21 mouse cellular contexts compared by ENCODE assay signal in the genomic region with DNA sequence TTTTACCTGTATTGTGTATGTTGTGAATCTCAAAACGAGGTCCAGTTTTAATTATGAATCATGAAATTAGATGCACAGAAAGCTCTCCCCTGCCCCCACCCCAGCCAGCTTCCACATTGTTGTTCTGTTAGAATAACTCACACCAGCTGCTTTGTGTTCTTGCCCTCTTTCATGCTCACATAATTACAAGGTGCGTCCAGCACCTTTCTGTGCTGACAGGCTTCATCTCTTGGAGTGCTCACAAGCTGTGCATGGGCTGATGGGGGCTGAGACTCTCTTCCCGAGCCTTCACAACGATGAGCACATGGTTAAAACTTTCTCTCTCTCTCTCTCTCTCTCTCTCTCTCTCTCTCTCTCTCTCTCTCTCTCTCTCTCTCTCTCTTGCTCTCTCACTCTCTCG.
DNase-seq lines count a peak whose midpoint lies in the region; ATAC-seq lines count a peak whose summit lies in the region.
"Had no signal": no experiment of that assay in that cellular context is flagged by ENCODE, and none has a peak within 500 bp of the region (broad histone marks: within the 10 kb centered on the region; RNA-seq: fewer than 3 reads in every experiment).

No protein-coding gene starts in this region.

- no peak overlapping the region for H3K9ac ChIP-seq in midbrain, embryonic 12.5 days (replicated peaks)
- no peak overlapping the region for H3K9ac ChIP-seq in midbrain, embryonic 11.5 days (ENCODE audit: low read length)
- H3K9ac ChIP-seq in forebrain, embryonic 16.5 days (replicated peaks; ENCODE audit: low read depth, low read length), result no peak overlapping the region
- H3K9ac ChIP-seq in midbrain, embryonic 14.5 days (replicated peaks; ENCODE audit: low read length), result no peak overlapping the region
- H3K9ac ChIP-seq in heart, embryonic 11.5 days (ENCODE audit: low read depth, low read length), result no peak overlapping the region
- H3K9ac ChIP-seq: embryonic facial prominence, embryonic 15.5 days; heart, embryonic 15.5 days; hindbrain, embryonic 15.5 days had no signal

- no peaks in the 10 kb centered on the region for H3K9me3 ChIP-seq in midbrain, embryonic 12.5 days
- no peaks in the 10 kb centered on the region for H3K9me3 ChIP-seq in midbrain, embryonic 11.5 days (ENCODE audit: control insufficient read depth, low read length)
- no peaks in the 10 kb centered on the region for H3K9me3 ChIP-seq in forebrain, embryonic 16.5 days (ENCODE audit: control insufficient read depth, low read length)
- no peaks in the 10 kb centered on the region for H3K9me3 ChIP-seq in midbrain, embryonic 14.5 days (ENCODE audit: control insufficient read depth, low read length)
- no peaks in the 10 kb centered on the region for H3K9me3 ChIP-seq in heart, embryonic 11.5 days (replicated peaks; ENCODE audit: control insufficient read depth, low read length)
- H3K9me3 ChIP-seq: embryonic facial prominence, embryonic 15.5 days; heart, embryonic 10.5 days; heart, embryonic 15.5 days; hindbrain, embryonic 10.5 days; hindbrain, embryonic 15.5 days had no signal

- no peak for ATAC-seq in midbrain, embryonic 12.5 days (ENCODE audit: low FRiP score, low read depth)
- ATAC-seq in midbrain, embryonic 11.5 days (ENCODE audit: low FRiP score), result no peak
- peak; percentile 41; the same call in 1 of the 2 replicates for ATAC-seq in forebrain, embryonic 16.5 days
- no peak for ATAC-seq in midbrain, embryonic 14.5 days (ENCODE audit: low FRiP score, low TSS enrichment)
- ATAC-seq in heart, embryonic 11.5 days (replicated peaks; ENCODE audit: insufficient number of reproducible peaks, low FRiP score, low TSS enrichment), result no peak
- ATAC-seq: intestine, embryonic 16.5 days had no signal

- DNase-seq in midbrain, embryonic 11.5 days (ENCODE audit: low spot score, missing footprints), result no peak
- DNase-seq in midbrain, embryonic 14.5 days, result no peak
- no peak for DNase-seq in lung, postnatal 14 days
- DNase-seq in left cerebral cortex, adult 8-10 months (ENCODE audit: low spot score in 2 of 2), result no peak
- DNase-seq: adrenal gland, adult 2 months; adrenal gland, postnatal 25 days; cerebellum, adult 2 months; cerebellum, postnatal 10 days; embryo, embryonic 11 days; heart, adult 18-20 months; heart, postnatal 14 days had no signal

- 69% methylated on average over 5 of the region's 5 CpGs for WGBS in midbrain, embryonic 12.5 days
- WGBS in midbrain, embryonic 11.5 days, result 84% methylated on average over 5 of the region's 5 CpGs
- WGBS in forebrain, embryonic 16.5 days, result 43% methylated on average over 5 of the region's 5 CpGs
- WGBS in midbrain, embryonic 14.5 days, result 60% methylated on average over 5 of the region's 5 CpGs
- WGBS in heart, embryonic 11.5 days (ENCODE audit: insufficient replicate concordance), result 55% methylated on average over 4 of the region's 5 CpGs

- peak overlapping the region; percentile 54; the same call in 1 of the 2 replicates for H3K27ac ChIP-seq in midbrain, embryonic 12.5 days (replicated peaks)
- no peak overlapping the region for H3K27ac ChIP-seq in midbrain, embryonic 11.5 days (ENCODE audit: low read depth, low read length)
- no peak overlapping the region for H3K27ac ChIP-seq in forebrain, embryonic 16.5 days (ENCODE audit: low read length)
- H3K27ac ChIP-seq in midbrain, embryonic 14.5 days (replicated peaks; ENCODE audit: low read depth, low read length), result 0 out of 2 replicates have a peak overlapping the region, but pooled peaks have one; percentile 0
- no peak overlapping the region for H3K27ac ChIP-seq in heart, embryonic 11.5 days (ENCODE audit: low read depth, low read length)
- H3K27ac ChIP-seq: embryonic facial prominence, embryonic 15.5 days; heart, embryonic 10.5 days; heart, embryonic 15.5 days; hindbrain, embryonic 10.5 days; hindbrain, embryonic 15.5 days had no signal

- no peak overlapping the region for H3K4me3 ChIP-seq in midbrain, embryonic 12.5 days
- H3K4me3 ChIP-seq in midbrain, embryonic 11.5 days (ENCODE audit: low read depth, low read length), result no peak overlapping the region
- no peak overlapping the region for H3K4me3 ChIP-seq in forebrain, embryonic 16.5 days (replicated peaks; ENCODE audit: low read length)
- no peak overlapping the region for H3K4me3 ChIP-seq in midbrain, embryonic 14.5 days (replicated peaks; ENCODE audit: low read depth, low read length)
- no peak overlapping the region for H3K4me3 ChIP-seq in heart, embryonic 11.5 days (ENCODE audit: low read depth, low read length)
- H3K4me3 ChIP-seq: embryonic facial prominence, embryonic 15.5 days; erythroblast, embryonic 14.5 days; heart, embryonic 10.5 days; heart, embryonic 15.5 days; hindbrain, embryonic 10.5 days; hindbrain, embryonic 15.5 days had no signal

- no peaks in the 10 kb centered on the region for H3K27me3 ChIP-seq in midbrain, embryonic 12.5 days
- H3K27me3 ChIP-seq in midbrain, embryonic 11.5 days (ENCODE audit: control insufficient read depth, insufficient read depth, low read length), result no peaks in the 10 kb centered on the region
- no peaks in the 10 kb centered on the region for H3K27me3 ChIP-seq in forebrain, embryonic 16.5 days (replicated peaks; ENCODE audit: control insufficient read depth, insufficient read depth, low read length)
- no peaks in the 10 kb centered on the region for H3K27me3 ChIP-seq in midbrain, embryonic 14.5 days (ENCODE audit: control insufficient read depth, insufficient read depth, low read length)
- no peaks in the 10 kb centered on the region for H3K27me3 ChIP-seq in heart, embryonic 11.5 days (ENCODE audit: control insufficient read depth, insufficient read depth, low read length)
- H3K27me3 ChIP-seq: embryonic facial prominence, embryonic 15.5 days; heart, embryonic 15.5 days; hindbrain, embryonic 15.5 days had no signal

- peaks cover 91% of the 10 kb centered on the region for H3K36me3 ChIP-seq in midbrain, embryonic 12.5 days
- peaks cover 41% of the 10 kb centered on the region for H3K36me3 ChIP-seq in midbrain, embryonic 11.5 days (ENCODE audit: control insufficient read depth, insufficient read depth, low read length)
- 0 out of 2 replicates have a peak, but pooled peaks cover 4% of the 10 kb centered on the region for H3K36me3 ChIP-seq in forebrain, embryonic 16.5 days (ENCODE audit: control insufficient read depth, insufficient read depth)
- H3K36me3 ChIP-seq in midbrain, embryonic 14.5 days (ENCODE audit: control insufficient read depth, insufficient read depth, low read length), result peaks cover 87% of the 10 kb centered on the region
- H3K36me3 ChIP-seq in heart, embryonic 11.5 days (ENCODE audit: control insufficient read depth, insufficient read depth, low read length), result no peaks in the 10 kb centered on the region
- H3K36me3 ChIP-seq: embryonic facial prominence, embryonic 15.5 days; heart, embryonic 10.5 days; heart, embryonic 15.5 days had no signal

- no peak overlapping the region for H3K4me2 ChIP-seq in midbrain, embryonic 12.5 days (replicated peaks)
- H3K4me2 ChIP-seq in midbrain, embryonic 11.5 days, result no peak overlapping the region
- no peak overlapping the region for H3K4me2 ChIP-seq in forebrain, embryonic 16.5 days (ENCODE audit: low read length)
- H3K4me2 ChIP-seq in midbrain, embryonic 14.5 days (ENCODE audit: low read length), result no peak overlapping the region
- no peak overlapping the region for H3K4me2 ChIP-seq in heart, embryonic 11.5 days
- H3K4me2 ChIP-seq: embryonic facial prominence, embryonic 15.5 days; heart, embryonic 15.5 days; hindbrain, embryonic 15.5 days had no signal

- peaks cover 27% of the 10 kb centered on the region for H3K4me1 ChIP-seq in midbrain, embryonic 12.5 days
- peaks cover 12% of the 10 kb centered on the region for H3K4me1 ChIP-seq in midbrain, embryonic 11.5 days (ENCODE audit: control insufficient read depth, insufficient read depth, low read length)
- H3K4me1 ChIP-seq in forebrain, embryonic 16.5 days (replicated peaks; ENCODE audit: control insufficient read depth, insufficient read depth, low read length), result peaks cover 5% of the 10 kb centered on the region; the same call in 1 of the 2 replicates
- H3K4me1 ChIP-seq in midbrain, embryonic 14.5 days (ENCODE audit: control insufficient read depth, insufficient read depth, low read length), result no peaks in the 10 kb centered on the region
- H3K4me1 ChIP-seq in heart, embryonic 11.5 days (ENCODE audit: control insufficient read depth, insufficient read depth, low read length), result no peaks in the 10 kb centered on the region
- H3K4me1 ChIP-seq: embryonic facial prominence, embryonic 15.5 days; heart, embryonic 15.5 days; hindbrain, embryonic 15.5 days had no signal

Comparison
In these comparisons a context has a peak if more than half of its experiments do, and no peak if none do; other contexts are left out.
1. H3K27ac ChIP-seq: peak in midbrain, embryonic 12.5 days (single experiment) and midbrain, embryonic 14.5 days (single experiment); none in midbrain, embryonic 11.5 days (single experiment), forebrain, embryonic 16.5 days (single experiment) and heart, embryonic 11.5 days (single experiment).